10 mouse cellular contexts compared by ENCODE assay signal in the genomic region with DNA sequence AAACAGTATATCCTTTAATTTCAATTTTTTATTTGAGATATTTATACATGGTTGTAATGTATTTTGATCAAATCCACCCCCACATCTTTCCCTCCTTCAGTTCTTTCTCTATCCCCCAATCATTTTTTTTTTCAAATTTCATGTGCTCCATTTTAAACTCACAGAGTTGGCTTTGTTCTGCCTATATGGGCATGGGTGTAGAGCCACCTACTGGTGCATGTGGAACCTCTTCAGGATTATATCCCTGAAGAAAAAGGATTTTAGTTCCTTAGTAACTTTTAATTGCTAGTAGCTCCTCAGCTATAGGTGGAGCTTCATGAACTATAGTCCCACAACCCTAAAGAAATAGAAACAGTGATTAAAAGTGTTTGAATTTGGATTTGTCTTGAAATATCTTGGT.
DNase-seq lines count a peak whose midpoint lies in the region; ATAC-seq and TF ChIP-seq lines count a peak whose summit lies in the region.
"Had no signal": no experiment of that assay in that cellular context is flagged by ENCODE, and none has a peak within 500 bp of the region (broad histone marks: within the 10 kb centered on the region; RNA-seq: fewer than 3 reads in every experiment).

No protein-coding gene starts in this region.

- H3K27ac ChIP-seq in heart, embryonic 11.5 days (ENCODE audit: low read depth, low read length) = no peak overlapping the region
- no peak overlapping the region for H3K27ac ChIP-seq in liver, postnatal 0 days (ENCODE audit: low read depth)
- H3K27ac ChIP-seq in liver, embryonic 12.5 days = no peak overlapping the region

- no peaks in the 10 kb centered on the region for H3K9me3 ChIP-seq in heart, embryonic 11.5 days (replicated peaks; ENCODE audit: control insufficient read depth, low read length)
- H3K9me3 ChIP-seq in liver, postnatal 0 days (ENCODE audit: low read length) = no peaks in the 10 kb centered on the region
- H3K9me3 ChIP-seq in liver, embryonic 12.5 days (replicated peaks) = no peaks in the 10 kb centered on the region

- TF ChIP-seq EP300 in liver, postnatal 0 days (IDR thresholded peaks at IDR 0.05; ENCODE audit: low read depth) = no peak

- no peak overlapping the region for H3K4me3 ChIP-seq in heart, embryonic 11.5 days (ENCODE audit: low read depth, low read length)
- H3K4me3 ChIP-seq in liver, postnatal 0 days (ENCODE audit: low read depth, low read length) = no peak overlapping the region
- no peak overlapping the region for H3K4me3 ChIP-seq in liver, embryonic 12.5 days

- H3K36me3 ChIP-seq in heart, embryonic 11.5 days (ENCODE audit: control insufficient read depth, insufficient read depth, low read length) = no peaks in the 10 kb centered on the region
- H3K36me3 ChIP-seq in liver, postnatal 0 days (replicated peaks; ENCODE audit: insufficient read depth, low read length) = no peaks in the 10 kb centered on the region
- H3K36me3 ChIP-seq in liver, embryonic 12.5 days = no peaks in the 10 kb centered on the region

- TF ChIP-seq CTCF in liver, postnatal 0 days (IDR thresholded peaks at IDR 0.05; ENCODE audit: low read depth) = peak; percentile 58

- H3K4me2 ChIP-seq in heart, embryonic 11.5 days = no peak overlapping the region
- no peak overlapping the region for H3K4me2 ChIP-seq in liver, postnatal 0 days (ENCODE audit: low read depth, low read length)
- H3K4me2 ChIP-seq in liver, embryonic 12.5 days = no peak overlapping the region

- no peak overlapping the region for H3K9ac ChIP-seq in heart, embryonic 11.5 days (ENCODE audit: low read depth, low read length)
- H3K9ac ChIP-seq in liver, postnatal 0 days (replicated peaks) = no peak overlapping the region
- H3K9ac ChIP-seq in liver, embryonic 12.5 days = no peak overlapping the region

- no peaks in the 10 kb centered on the region for H3K27me3 ChIP-seq in heart, embryonic 11.5 days (ENCODE audit: control insufficient read depth, insufficient read depth, low read length)
- no peaks in the 10 kb centered on the region for H3K27me3 ChIP-seq in liver, postnatal 0 days (ENCODE audit: insufficient read depth, low read length)
- H3K27me3 ChIP-seq in liver, embryonic 12.5 days (replicated peaks) = no peaks in the 10 kb centered on the region

- ATAC-seq in heart, embryonic 11.5 days (replicated peaks; ENCODE audit: insufficient number of reproducible peaks, low FRiP score, low TSS enrichment) = no peak
- no peak for ATAC-seq in liver, postnatal 0 days
- ATAC-seq in liver, embryonic 12.5 days = no peak

- DNase-seq in heart, adult 18-20 months = peak; percentile 32 to 38
- DNase-seq in liver, postnatal 0 days = no peak
- peak; percentile 18 for DNase-seq in adrenal gland, postnatal 25 days
- peak; percentile 25 for DNase-seq in lung, postnatal 25 days (ENCODE audit: low spot score)
- no peak for DNase-seq in spleen, postnatal 4 days (ENCODE audit: low spot score in 2 of 2)
- no peak for DNase-seq in layer of hippocampus, postnatal 36 days
- DNase-seq: cerebellum, adult 9-10 months; gastrocnemius, postnatal 25 days had no signal

- H3K4me1 ChIP-seq in heart, embryonic 11.5 days (ENCODE audit: control insufficient read depth, insufficient read depth, low read length) = no peaks in the 10 kb centered on the region
- no peaks in the 10 kb centered on the region for H3K4me1 ChIP-seq in liver, postnatal 0 days (ENCODE audit: insufficient read depth)
- no peaks in the 10 kb centered on the region for H3K4me1 ChIP-seq in liver, embryonic 12.5 days

Comparison
In these comparisons a context has a peak if more than half of its experiments do, and no peak if none do; other contexts are left out.
1. DNase-seq: peak in heart, adult 18-20 months (2 of 2), adrenal gland, postnatal 25 days (single experiment) and lung, postnatal 25 days (single experiment); none in liver, postnatal 0 days (single experiment), spleen, postnatal 4 days (0 of 2) and layer of hippocampus, postnatal 36 days (0 of 2).